Mouse (Mus musculus) CH12.LX (cell line): ENCODE data around the gene Vps18. TPM values are rescaled to one million over a fixed set of nuclear protein-coding genes. Genes with fewer than 3 reads are reported as not detected.

Experiments used
- DNase-seq: peaks from one replicate; pipeline ENCODE4 v3.0.0-alpha.2; 2013; ENCODE audit errors: extremely low read depth
- H3K27ac ChIP-seq: 2 replicates; pipeline ENCODE4 v1.5.1; 2012; ENCODE audit warnings: low read depth, mild to moderate bottlenecking, control low read depth, moderate library complexity; ENCODE audit not compliant: insufficient read depth
- H3K27me3 ChIP-seq: replicated peaks from 2 replicates; pipeline ENCODE3; 2012; ENCODE audit warnings: inconsistent platforms
- H3K36me3 ChIP-seq, 2 experiments: replicated peaks in 1 of 2; 2 replicates each; pipeline versions ENCODE3 to v1.6.1; 2012; ENCODE audit warnings: inconsistent platforms in 1 of 2, low read length in 1 of 2, mild to moderate bottlenecking in 1 of 2, mixed read lengths in 1 of 2, moderate library complexity in 1 of 2; ENCODE audit not compliant: control insufficient read depth in 1 of 2, insufficient read depth in 1 of 2
- H3K4me1 ChIP-seq, 2 experiments: 2 replicates each; pipeline ENCODE4 v1.6.1; 2012; ENCODE audit warnings: inconsistent platforms in 1 of 2, moderate library complexity in 1 of 2; ENCODE audit not compliant: insufficient read depth in 2 of 2, control insufficient read depth in 1 of 2
- H3K4me2 ChIP-seq: 2 replicates; pipeline ENCODE4 v1.6.1; 2012; ENCODE audit warnings: low read depth, mild to moderate bottlenecking, control low read depth; ENCODE audit not compliant: poor library complexity, insufficient read depth, severe bottlenecking
- H3K4me3 ChIP-seq, 3 experiments: fragments of 150-350 bp in 1 of 3; sonication (generic) in 1 of 3; replicated peaks in 1 of 3; 2 replicates each; pipeline versions ENCODE3 to v1.5.1; 2011 to 2012; ENCODE audit warnings: low read depth in 2 of 3, low read length in 2 of 3, mild to moderate bottlenecking in 2 of 3, moderate library complexity in 2 of 3, control low read depth in 1 of 3, improper control_type of control experiment in 1 of 3, inconsistent platforms in 1 of 3, mixed read lengths in 1 of 3; ENCODE audit not compliant: poor library complexity in 1 of 3
- H3K79me2 ChIP-seq: replicated peaks from 2 replicates; pipeline ENCODE4 v1.6.1; 2012; ENCODE audit warnings: mild to moderate bottlenecking, moderate library complexity; ENCODE audit not compliant: control insufficient read depth, poor library complexity, insufficient read depth, severe bottlenecking; ENCODE audit errors: extremely low read depth
- H3K9ac ChIP-seq: 2 replicates; pipeline ENCODE4 v1.6.1; 2012; ENCODE audit warnings: low read depth, mild to moderate bottlenecking, control low read depth, moderate library complexity; ENCODE audit not compliant: insufficient read depth
- H3K9me3 ChIP-seq: replicated peaks from 2 replicates; pipeline ENCODE3; 2012; ENCODE audit warnings: low read length, inconsistent platforms, mixed read lengths
- BHLHE40 ChIP-seq: IDR thresholded peaks from 2 replicates; pipeline ENCODE4 v1.6.1; 2011; ENCODE audit warnings: mild to moderate bottlenecking, low read depth, low read length, improper control_type of control experiment
- CHD2 ChIP-seq: IDR thresholded peaks from 2 replicates; pipeline ENCODE4 v1.6.1; 2011; ENCODE audit warnings: low read length, improper control_type of control experiment
- CTCF ChIP-seq, 2 experiments: IDR thresholded peaks in 1 of 2; conservative IDR thresholded peaks in 1 of 2; 2 replicates each; pipeline ENCODE4 v1.5.1; 2011 to 2012; ENCODE audit warnings: low read depth in 2 of 2, low read length in 2 of 2, improper control_type of control experiment in 1 of 2, inconsistent platforms in 1 of 2, mild to moderate bottlenecking in 1 of 2, moderate library complexity in 1 of 2
- ELF1 ChIP-seq: IDR thresholded peaks from 2 replicates; pipeline ENCODE4 v1.6.1; 2014; ENCODE audit warnings: low read depth, mild to moderate bottlenecking, inconsistent platforms, low read length, improper control_type of control experiment
- EP300 ChIP-seq: IDR thresholded peaks from 2 replicates; pipeline ENCODE4 v1.6.1; 2011; ENCODE audit warnings: low read length, improper control_type of control experiment
- HCFC1 ChIP-seq: IDR thresholded peaks from 2 replicates; pipeline ENCODE4 v1.6.1; 2012; ENCODE audit warnings: low read depth, mild to moderate bottlenecking, inconsistent platforms, low read length, improper control_type of control experiment
- IRF4 ChIP-seq: IDR thresholded peaks from 2 replicates; pipeline ENCODE4 v1.6.1; 2014; ENCODE audit warnings: low read depth, mild to moderate bottlenecking, inconsistent platforms, low read length, improper control_type of control experiment
- MAFK ChIP-seq: IDR thresholded peaks from 2 replicates; pipeline ENCODE4 v1.6.1; 2011; ENCODE audit warnings: low read length, improper control_type of control experiment; ENCODE audit not compliant: insufficient replicate concordance
- MAX ChIP-seq: IDR thresholded peaks from 2 replicates; pipeline ENCODE4 v1.6.1; 2011; ENCODE audit warnings: low read length, improper control_type of control experiment
- MAZ ChIP-seq: IDR thresholded peaks from 2 replicates; pipeline ENCODE4 v1.6.1; 2012; ENCODE audit warnings: low read depth, mild to moderate bottlenecking, inconsistent platforms, low read length, improper control_type of control experiment, moderate library complexity
- MEF2A ChIP-seq: IDR thresholded peaks from 2 replicates; pipeline ENCODE4 v1.6.1; 2014; ENCODE audit warnings: low read depth, mild to moderate bottlenecking, inconsistent platforms, low read length, improper control_type of control experiment, borderline replicate concordance
- MXI1 ChIP-seq: IDR thresholded peaks from 2 replicates; pipeline ENCODE4 v1.6.1; 2011; ENCODE audit warnings: mild to moderate bottlenecking, low read depth, low read length, improper control_type of control experiment
- MYC ChIP-seq: IDR thresholded peaks from 2 replicates; pipeline ENCODE4 v1.6.1; 2011; ENCODE audit warnings: low read depth, mild to moderate bottlenecking, improper control_type of control experiment, low read length
- NELFE ChIP-seq: IDR thresholded peaks from 2 replicates; pipeline ENCODE4 v1.6.1; 2011; ENCODE audit warnings: low read depth, low read length, improper control_type of control experiment
- NRF1 ChIP-seq: IDR thresholded peaks from 2 replicates; pipeline ENCODE4 v1.6.1; 2014; ENCODE audit warnings: low read depth, mild to moderate bottlenecking, inconsistent platforms, low read length, improper control_type of control experiment, moderate library complexity
- POLR2AphosphoS2 ChIP-seq: IDR thresholded peaks from 2 replicates; pipeline ENCODE4 v1.6.1; 2011; ENCODE audit warnings: low read depth, low read length, improper control_type of control experiment
- RAD21 ChIP-seq: IDR thresholded peaks from 2 replicates; pipeline ENCODE4 v1.6.1; 2011; ENCODE audit warnings: low read depth, mild to moderate bottlenecking, low read length, improper control_type of control experiment, moderate library complexity
- RCOR1 ChIP-seq: conservative IDR thresholded peaks from 2 replicates; pipeline ENCODE4 v1.6.1; 2012; ENCODE audit warnings: low read depth, mild to moderate bottlenecking, inconsistent platforms, low read length, improper control_type of control experiment
- SIN3A ChIP-seq: IDR thresholded peaks from 2 replicates; pipeline ENCODE4 v1.6.1; 2012; ENCODE audit warnings: low read length, improper control_type of control experiment, inconsistent platforms
- SMC3 ChIP-seq: IDR thresholded peaks from 2 replicates; pipeline ENCODE4 v1.6.1; 2011; ENCODE audit warnings: low read depth, low read length, improper control_type of control experiment
- TCF12 ChIP-seq: IDR thresholded peaks from 2 replicates; pipeline ENCODE4 v1.6.1; 2014; ENCODE audit warnings: low read depth, mild to moderate bottlenecking, inconsistent platforms, low read length, improper control_type of control experiment
- USF2 ChIP-seq: conservative IDR thresholded peaks from 2 replicates; pipeline ENCODE4 v1.6.1; 2011; ENCODE audit warnings: low read depth, low read length, improper control_type of control experiment
- ZMIZ1 ChIP-seq: IDR thresholded peaks from 2 replicates; pipeline ENCODE4 v1.6.1; 2012; ENCODE audit warnings: low read depth, mild to moderate bottlenecking, inconsistent platforms, low read length, improper control_type of control experiment
- ZNF384 ChIP-seq: IDR thresholded peaks from 2 replicates; pipeline ENCODE4 v1.6.1; 2012; ENCODE audit warnings: low read depth, low read length, improper control_type of control experiment, inconsistent platforms
- dilution Hi-C: fragments of 300-500 bp; cut with MboI; formaldehyde crosslinking; loops from 2 replicates; pipeline ENCODE4 v1.14.3; 2020; ENCODE audit warnings: low sequenced_read_pairs; ENCODE audit not compliant: extremely low pct_unique_long_range_greater_than_20kb, extremely low pct_ligation_motif_present
- in situ Hi-C: fragments of 300-500 bp; cut with MboI; formaldehyde crosslinking; loops from 3 replicates; pipeline ENCODE4 v1.14.3; 2019; ENCODE audit warnings: low sequenced_read_pairs, low pct_ligation_motif_present, low pct_unique_long_range_greater_than_20kb, mixed read lengths
- polyA plus RNA-seq: library from polyadenylated mRNA; unstranded; fragments of >175 nt; gene quantifications from 2 replicates; pipeline ENCODE4 v1.2.1, GENCODE M21; 2012; ENCODE audit warnings: low read depth; ENCODE audit not compliant: insufficient read length
- total RNA-seq, 2 experiments: library from RNA; depleted of rRNA; stranded (reverse); fragments of 300-350 nt in 1 of 2; fragments of >200 nt in 1 of 2; gene quantifications; 2 replicates each; pipeline ENCODE4 v1.2.3; 2012 to 2014

The Vps18 gene
- total and polyA plus RNA-seq, 3 experiments = 8.7 to 17.9 (median 15.4) TPM

- dilution Hi-C loops (no loop called here), in situ Hi-C loops (loop anchor here (5.0 kb wide), 1 partner anchor 118 kb away; no protein-coding TSS in a partner anchor)
- no peaks in the 10 kb centered on the region for H3K27me3 ChIP-seq
- no peak overlapping the region for H3K4me3 ChIP-seq
- H3K79me2 ChIP-seq = no peaks in the 10 kb centered on the region
- DNase-seq = no peak
- no peak overlapping the region for H3K9ac ChIP-seq
- TF ChIP-seq RCOR1 (no peak), RAD21 (no peak), NELFE (no peak), SMC3 (no peak), USF2 (no peak)
- H3K9me3 ChIP-seq = no peaks in the 10 kb centered on the region
- H3K4me2 ChIP-seq = no peak overlapping the region
- peaks cover 11 to 49% of the 10 kb centered on the region in 2 experiments for H3K4me1 ChIP-seq
- H3K27ac ChIP-seq = no peak overlapping the region
- H3K36me3 ChIP-seq = peaks cover 42 to 59% of the 10 kb centered on the region in 2 experiments
These were observed 10.3 kb downstream of the Vps18 start for GRCm38 (mm10) chr2:119298839-119299238.

GRCm38 (mm10) chr2:119299981-119300818, 11.7 kb downstream of the Vps18 start:
- no peaks in the 10 kb centered on the region for H3K27me3 ChIP-seq
- H3K9ac ChIP-seq = no peak overlapping the region
- peak; percentile 97 for DNase-seq
- H3K27ac ChIP-seq = no peak overlapping the region
- H3K36me3 ChIP-seq = peaks cover 30 to 46% of the 10 kb centered on the region in 2 experiments
- TF ChIP-seq POLR2AphosphoS2 (no peak), EP300 (peak; percentile 44; the same call in 1 of the 2 replicates), RAD21 (peak; percentile 79), CTCF (conservative IDR thresholded peaks at IDR 0.05 in 1 of 2, IDR thresholded peaks at IDR 0.05 in 1 of 2; ENCODE audit: low read depth in 2 of 2, low read length in 2 of 2) (peak; percentile 46 to 89; a peak in 3 of 4 replicates), ZNF384 (no peak), NRF1 (no peak), BHLHE40 (peak; percentile 32; the same call in 1 of the 2 replicates), CHD2 (no peak), HCFC1 (peak; percentile 24; the same call in 1 of the 2 replicates), ZMIZ1 (no peak), MXI1 (0 out of 2 replicates have a peak, but pooled peaks have one; percentile 35), TCF12 (peak; percentile 97), MAX (peak; percentile 49; the same call in 1 of the 2 replicates), MEF2A (peak; percentile 47; the same call in 1 of the 2 replicates), MAFK (no peak), MAZ (peak; percentile 44; the same call in 1 of the 2 replicates), IRF4 (peak; percentile 53; the same call in 1 of the 2 replicates), USF2 (no peak), SMC3 (peak; percentile 70), ELF1 (peak; percentile 73), SIN3A (peak; percentile 68; the same call in 1 of the 2 replicates), MYC (peak; percentile 47; the same call in 1 of the 2 replicates)
- H3K4me3 ChIP-seq = no peak overlapping the region
- H3K4me1 ChIP-seq = peaks cover 11 to 48% of the 10 kb centered on the region in 2 experiments
- H3K9me3 ChIP-seq = no peaks in the 10 kb centered on the region
- in situ Hi-C loops = loop anchor here (5.0 kb wide), 1 partner anchor 117 kb away; no protein-coding TSS in a partner anchor
- peak overlapping the region; percentile 27; the same call in 1 of the 2 replicates for H3K4me2 ChIP-seq
- dilution Hi-C loops = no loop called here
- no peaks in the 10 kb centered on the region for H3K79me2 ChIP-seq
